Mouse (Mus musculus) embryo, embryonic 10 days (tissue): ENCODE results near the gene Ccser1.
A peak's percentile ranks its signal among the peaks of the same experiment; 100 is the strongest.

Experiments used
- DNase-seq: peaks from one replicate; pipeline ENCODE4 v3.0.0-alpha.2; 2015; ENCODE audit warnings: low spot score

Gene Ccser1

GRCm38 (mm10) chr6:61721220-61721619 is 541.1 kb downstream of the Ccser1 start:
- no peak for DNase-seq

GRCm38 (mm10) chr6:61729065-61729464 is 548.9 kb downstream of the Ccser1 start:
- no peak for DNase-seq

- no peak for DNase-seq
Measured at GRCm38 (mm10) chr6:61730088-61730880, 550.2 kb downstream of the Ccser1 start.

GRCm38 (mm10) chr6:61746346-61746745 is 566.2 kb downstream of the Ccser1 start:
- DNase-seq = no peak

GRCm38 (mm10) chr6:61762135-61762534 is 582.0 kb downstream of the Ccser1 start:
- no peak for DNase-seq

- no peak for DNase-seq
Measured at GRCm38 (mm10) chr6:61763379-61763778, 583.3 kb downstream of the Ccser1 start.

- no peak for DNase-seq
Measured at GRCm38 (mm10) chr6:61765801-61766200, 585.7 kb downstream of the Ccser1 start.

- no peak for DNase-seq
Measured at GRCm38 (mm10) chr6:61767151-61767550, 587.0 kb downstream of the Ccser1 start.

GRCm38 (mm10) chr6:61786706-61787105 is 606.6 kb downstream of the Ccser1 start:
- DNase-seq = no peak

GRCm38 (mm10) chr6:61800889-61801288 is 620.8 kb downstream of the Ccser1 start:
- no peak for DNase-seq

- no peak for DNase-seq
Measured at GRCm38 (mm10) chr6:61805481-61805880, 625.4 kb downstream of the Ccser1 start.

- DNase-seq = no peak
Measured at GRCm38 (mm10) chr6:61817716-61818115, 637.6 kb downstream of the Ccser1 start.

- no peak for DNase-seq
Measured at GRCm38 (mm10) chr6:61876302-61876701, 696.2 kb downstream of the Ccser1 start.

- DNase-seq = no peak
Measured at GRCm38 (mm10) chr6:61898238-61898637, 718.1 kb downstream of the Ccser1 start.

- DNase-seq = peak; percentile 25
Measured at GRCm38 (mm10) chr6:61902715-61903114, 722.6 kb downstream of the Ccser1 start.

- DNase-seq = no peak
Measured at GRCm38 (mm10) chr6:61912896-61913295, 732.8 kb downstream of the Ccser1 start.

- DNase-seq = no peak
Measured at GRCm38 (mm10) chr6:61931622-61932021, 751.5 kb downstream of the Ccser1 start.

GRCm38 (mm10) chr6:61936656-61937055 is 756.5 kb downstream of the Ccser1 start:
- DNase-seq = no peak

GRCm38 (mm10) chr6:61939236-61939635 is 759.1 kb downstream of the Ccser1 start:
- DNase-seq = no peak

- no peak for DNase-seq
Measured at GRCm38 (mm10) chr6:61953703-61954102, 773.6 kb downstream of the Ccser1 start.

- no peak for DNase-seq
Measured at GRCm38 (mm10) chr6:61976878-61977277, 796.8 kb downstream of the Ccser1 start.

- DNase-seq = no peak
Measured at GRCm38 (mm10) chr6:61978379-61978778, 798.3 kb downstream of the Ccser1 start.

- DNase-seq = no peak
Measured at GRCm38 (mm10) chr6:62014374-62014773, 834.2 kb downstream of the Ccser1 start.

- DNase-seq = no peak
Measured at GRCm38 (mm10) chr6:62044454-62044853, 864.3 kb downstream of the Ccser1 start.
